Mouse (Mus musculus) CH12.LX (cell line): ENCODE results near the gene Acmsd. TPM values are rescaled to one million over a fixed set of nuclear protein-coding genes. Genes with fewer than 3 reads are reported as not detected.
A peak's percentile ranks its signal among the peaks of the same experiment; 100 is the strongest.

ENCODE experiments used
- DNase-seq: peaks from one replicate; pipeline ENCODE4 v3.0.0-alpha.2; 2013; ENCODE audit errors: extremely low read depth
- H3K27ac ChIP-seq: 2 replicates; pipeline ENCODE4 v1.5.1; 2012; ENCODE audit warnings: low read depth, mild to moderate bottlenecking, control low read depth, moderate library complexity; ENCODE audit not compliant: insufficient read depth
- H3K27me3 ChIP-seq: replicated peaks from 2 replicates; pipeline ENCODE3; 2012; ENCODE audit warnings: inconsistent platforms
- H3K36me3 ChIP-seq, 2 experiments: replicated peaks in 1 of 2; 2 replicates each; pipeline versions ENCODE3 to v1.6.1; 2012; ENCODE audit warnings: inconsistent platforms in 1 of 2, low read length in 1 of 2, mild to moderate bottlenecking in 1 of 2, mixed read lengths in 1 of 2, moderate library complexity in 1 of 2; ENCODE audit not compliant: control insufficient read depth in 1 of 2, insufficient read depth in 1 of 2
- H3K4me1 ChIP-seq, 2 experiments: 2 replicates each; pipeline ENCODE4 v1.6.1; 2012; ENCODE audit warnings: inconsistent platforms in 1 of 2, moderate library complexity in 1 of 2; ENCODE audit not compliant: insufficient read depth in 2 of 2, control insufficient read depth in 1 of 2
- H3K4me2 ChIP-seq: 2 replicates; pipeline ENCODE4 v1.6.1; 2012; ENCODE audit warnings: low read depth, mild to moderate bottlenecking, control low read depth; ENCODE audit not compliant: poor library complexity, insufficient read depth, severe bottlenecking
- H3K4me3 ChIP-seq, 3 experiments: fragments of 150-350 bp in 1 of 3; sonication (generic) in 1 of 3; replicated peaks in 1 of 3; 2 replicates each; pipeline versions ENCODE3 to v1.5.1; 2011 to 2012; ENCODE audit warnings: low read depth in 2 of 3, low read length in 2 of 3, mild to moderate bottlenecking in 2 of 3, moderate library complexity in 2 of 3, control low read depth in 1 of 3, improper control_type of control experiment in 1 of 3, inconsistent platforms in 1 of 3, mixed read lengths in 1 of 3; ENCODE audit not compliant: poor library complexity in 1 of 3
- H3K79me2 ChIP-seq: replicated peaks from 2 replicates; pipeline ENCODE4 v1.6.1; 2012; ENCODE audit warnings: mild to moderate bottlenecking, moderate library complexity; ENCODE audit not compliant: control insufficient read depth, poor library complexity, insufficient read depth, severe bottlenecking; ENCODE audit errors: extremely low read depth
- H3K9ac ChIP-seq: 2 replicates; pipeline ENCODE4 v1.6.1; 2012; ENCODE audit warnings: low read depth, mild to moderate bottlenecking, control low read depth, moderate library complexity; ENCODE audit not compliant: insufficient read depth
- H3K9me3 ChIP-seq: replicated peaks from 2 replicates; pipeline ENCODE3; 2012; ENCODE audit warnings: low read length, inconsistent platforms, mixed read lengths
- EP300 ChIP-seq: IDR thresholded peaks from 2 replicates; pipeline ENCODE4 v1.6.1; 2011; ENCODE audit warnings: low read length, improper control_type of control experiment
- ETS1 ChIP-seq: conservative IDR thresholded peaks from 2 replicates; pipeline ENCODE4 v1.6.1; 2012; ENCODE audit warnings: low read depth, mild to moderate bottlenecking, inconsistent platforms, low read length, improper control_type of control experiment, moderate library complexity
- GABPA ChIP-seq: IDR thresholded peaks from 2 replicates; pipeline ENCODE4 v1.6.1; 2012; ENCODE audit warnings: low read depth, low read length, improper control_type of control experiment, inconsistent platforms; ENCODE audit not compliant: insufficient replicate concordance
- IRF4 ChIP-seq: IDR thresholded peaks from 2 replicates; pipeline ENCODE4 v1.6.1; 2014; ENCODE audit warnings: low read depth, mild to moderate bottlenecking, inconsistent platforms, low read length, improper control_type of control experiment
- JUN ChIP-seq: IDR thresholded peaks from 2 replicates; pipeline ENCODE4 v1.6.1; 2011; ENCODE audit warnings: low read depth, mild to moderate bottlenecking, low read length, improper control_type of control experiment, moderate library complexity; ENCODE audit not compliant: insufficient read depth
- JUND ChIP-seq: conservative IDR thresholded peaks from 2 replicates; pipeline ENCODE4 v1.6.1; 2011; ENCODE audit warnings: low read depth, low read length, improper control_type of control experiment
- KAT2A ChIP-seq: IDR thresholded peaks from 2 replicates; pipeline ENCODE4 v1.6.1; 2012; ENCODE audit warnings: low read length, improper control_type of control experiment, inconsistent platforms; ENCODE audit not compliant: insufficient replicate concordance
- MAZ ChIP-seq: IDR thresholded peaks from 2 replicates; pipeline ENCODE4 v1.6.1; 2012; ENCODE audit warnings: low read depth, mild to moderate bottlenecking, inconsistent platforms, low read length, improper control_type of control experiment, moderate library complexity
- PAX5 ChIP-seq: IDR thresholded peaks from 2 replicates; pipeline ENCODE4 v1.6.1; 2012; ENCODE audit warnings: low read length, inconsistent platforms, mixed read lengths
- RAD21 ChIP-seq: IDR thresholded peaks from 2 replicates; pipeline ENCODE4 v1.6.1; 2011; ENCODE audit warnings: low read depth, mild to moderate bottlenecking, low read length, improper control_type of control experiment, moderate library complexity
- RCOR1 ChIP-seq: conservative IDR thresholded peaks from 2 replicates; pipeline ENCODE4 v1.6.1; 2012; ENCODE audit warnings: low read depth, mild to moderate bottlenecking, inconsistent platforms, low read length, improper control_type of control experiment
- SIN3A ChIP-seq: IDR thresholded peaks from 2 replicates; pipeline ENCODE4 v1.6.1; 2012; ENCODE audit warnings: low read length, improper control_type of control experiment, inconsistent platforms
- TCF12 ChIP-seq: IDR thresholded peaks from 2 replicates; pipeline ENCODE4 v1.6.1; 2014; ENCODE audit warnings: low read depth, mild to moderate bottlenecking, inconsistent platforms, low read length, improper control_type of control experiment
- UBTF ChIP-seq: IDR thresholded peaks from 2 replicates; pipeline ENCODE4 v1.6.1; 2012; ENCODE audit warnings: low read depth, mild to moderate bottlenecking, inconsistent platforms, low read length, improper control_type of control experiment, moderate library complexity
- USF1 ChIP-seq: IDR thresholded peaks from 2 replicates; pipeline ENCODE4 v1.6.1; 2014; ENCODE audit warnings: low read depth, mild to moderate bottlenecking, inconsistent platforms, low read length, improper control_type of control experiment
- USF2 ChIP-seq: conservative IDR thresholded peaks from 2 replicates; pipeline ENCODE4 v1.6.1; 2011; ENCODE audit warnings: low read depth, low read length, improper control_type of control experiment
- ZKSCAN1 ChIP-seq: IDR thresholded peaks from 2 replicates; pipeline ENCODE4 v1.6.1; 2012; ENCODE audit warnings: low read depth, inconsistent platforms, low read length, improper control_type of control experiment, borderline replicate concordance
- ZMIZ1 ChIP-seq: IDR thresholded peaks from 2 replicates; pipeline ENCODE4 v1.6.1; 2012; ENCODE audit warnings: low read depth, mild to moderate bottlenecking, inconsistent platforms, low read length, improper control_type of control experiment
- ZNF384 ChIP-seq: IDR thresholded peaks from 2 replicates; pipeline ENCODE4 v1.6.1; 2012; ENCODE audit warnings: low read depth, low read length, improper control_type of control experiment, inconsistent platforms
- dilution Hi-C: fragments of 300-500 bp; cut with MboI; formaldehyde crosslinking; loops from 2 replicates; pipeline ENCODE4 v1.14.3; 2020; ENCODE audit warnings: low sequenced_read_pairs; ENCODE audit not compliant: extremely low pct_unique_long_range_greater_than_20kb, extremely low pct_ligation_motif_present
- in situ Hi-C: fragments of 300-500 bp; cut with MboI; formaldehyde crosslinking; loops from 3 replicates; pipeline ENCODE4 v1.14.3; 2019; ENCODE audit warnings: low sequenced_read_pairs, low pct_ligation_motif_present, low pct_unique_long_range_greater_than_20kb, mixed read lengths
- polyA plus RNA-seq: library from polyadenylated mRNA; unstranded; fragments of >175 nt; gene quantifications from 2 replicates; pipeline ENCODE4 v1.2.1, GENCODE M21; 2012; ENCODE audit warnings: low read depth; ENCODE audit not compliant: insufficient read length
- total RNA-seq, 2 experiments: library from RNA; depleted of rRNA; stranded (reverse); fragments of 300-350 nt in 1 of 2; fragments of >200 nt in 1 of 2; gene quantifications; 2 replicates each; pipeline ENCODE4 v1.2.3; 2012 to 2014

Acmsd gene
- total and polyA plus RNA-seq, 3 experiments = not detected

DNA sequence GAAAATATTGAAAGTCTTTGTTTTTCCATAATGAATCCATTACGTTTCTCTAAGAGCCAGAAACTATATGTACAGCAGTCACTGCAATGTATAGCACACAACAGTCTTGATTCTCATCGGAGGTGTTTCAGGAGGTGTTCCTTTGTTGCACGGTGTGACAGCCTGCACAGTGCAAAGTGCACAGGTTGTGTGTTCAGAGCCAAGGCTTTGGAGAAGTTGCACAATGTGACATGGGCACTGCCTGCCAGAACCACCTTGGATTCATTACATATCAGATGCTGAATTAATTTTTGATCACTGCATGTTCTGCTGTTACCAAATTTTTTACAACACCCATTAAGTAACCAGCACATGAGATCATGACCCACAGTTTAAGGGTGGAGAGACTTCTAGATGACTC is 3.2 kb downstream of the Acmsd start:
- H3K27ac ChIP-seq = no peak overlapping the region
- H3K4me1 ChIP-seq = peaks cover 0 to 11% of the 10 kb centered on the region in 2 experiments; a peak in 2 of 4 replicates
- peaks cover 3% of the 10 kb centered on the region for H3K9me3 ChIP-seq
- no peaks in the 10 kb centered on the region for H3K36me3 ChIP-seq
- DNase-seq = no peak
- H3K9ac ChIP-seq = no peak overlapping the region
- H3K4me3 ChIP-seq = no peak overlapping the region
- no peaks in the 10 kb centered on the region for H3K79me2 ChIP-seq
- H3K27me3 ChIP-seq = no peaks in the 10 kb centered on the region
- dilution Hi-C loops (no loop called here), in situ Hi-C loops (no loop called here)
- no peak overlapping the region; the same call in 1 of the 2 replicates for H3K4me2 ChIP-seq
- no peak for TF ChIP-seq TCF12
- TF ChIP-seq JUN = no peak
- no peak for TF ChIP-seq USF1
- no peak for TF ChIP-seq UBTF

DNA sequence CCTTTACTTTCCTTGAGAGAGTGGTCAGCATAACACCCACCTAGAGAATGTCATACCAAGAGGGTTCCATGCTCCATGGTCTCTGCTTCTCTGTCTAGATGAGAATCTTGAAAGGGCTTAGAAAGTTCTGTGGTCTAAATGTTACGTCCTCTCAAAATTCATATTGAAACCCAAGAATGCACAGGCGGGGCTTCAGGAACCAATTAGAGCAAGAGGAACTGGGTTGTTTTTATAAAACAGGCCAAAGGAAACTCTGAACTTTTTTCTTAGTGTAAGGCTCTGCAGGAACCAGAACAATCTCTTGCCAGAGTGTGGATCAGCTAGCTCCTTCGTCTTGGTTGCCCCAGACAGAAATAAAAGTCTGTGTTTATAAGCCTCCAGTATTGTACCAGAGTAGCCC is 3.6 kb downstream of the Acmsd start:
- H3K36me3 ChIP-seq = no peaks in the 10 kb centered on the region
- dilution Hi-C loops (no loop called here), in situ Hi-C loops (no loop called here)
- H3K4me2 ChIP-seq = peak overlapping the region; percentile 50; the same call in 1 of the 2 replicates
- H3K27me3 ChIP-seq = no peaks in the 10 kb centered on the region
- TF ChIP-seq USF1 (no peak), JUND (0 out of 2 replicates have a peak, but pooled peaks have one; percentile 16), GABPA (no peak), ZNF384 (peak; percentile 23; the same call in 1 of the 2 replicates), RAD21 (no peak), EP300 (no peak)
- DNase-seq = peak; percentile 41
- no peak overlapping the region for H3K27ac ChIP-seq
- no peak overlapping the region for H3K9ac ChIP-seq
- no peaks in the 10 kb centered on the region for H3K79me2 ChIP-seq
- H3K4me3 ChIP-seq = no peak overlapping the region
- H3K4me1 ChIP-seq = peaks cover 0 to 11% of the 10 kb centered on the region in 2 experiments; a peak in 2 of 4 replicates
- H3K9me3 ChIP-seq = peaks cover 3% of the 10 kb centered on the region

DNA sequence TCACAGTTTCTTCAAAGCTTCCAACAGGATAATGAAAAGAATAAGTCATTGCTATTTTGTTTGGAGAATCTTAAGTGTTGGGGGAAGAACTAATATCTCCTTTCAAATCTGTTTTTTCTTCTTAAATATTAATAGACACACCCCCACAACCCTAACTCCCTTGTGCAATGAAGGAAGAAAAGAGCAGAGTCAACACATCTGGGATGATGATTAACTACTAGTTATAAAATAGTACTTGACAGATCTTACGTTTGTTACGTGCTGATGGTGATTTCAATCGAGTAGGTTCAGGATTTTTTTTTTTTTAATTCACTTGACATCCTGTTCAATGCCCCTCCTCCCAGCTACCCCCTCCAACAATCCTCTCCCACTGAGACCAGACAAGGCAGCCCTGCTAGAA is 6.1 kb downstream of the Acmsd start:
- Histone ChIP-seq H3K9me3 (no peaks in the 10 kb centered on the region), H3K4me2 (no peak overlapping the region), H3K9ac (no peak overlapping the region), H3K4me3 (no peak overlapping the region), H3K27ac (no peak overlapping the region), H3K27me3 (peaks cover 1% of the 10 kb centered on the region), H3K36me3 (no peaks in the 10 kb centered on the region), H3K79me2 (no peaks in the 10 kb centered on the region), H3K4me1 (peaks cover 0 to 11% of the 10 kb centered on the region in 2 experiments; a peak in 2 of 4 replicates)
- no peak for TF ChIP-seq EP300
- TF ChIP-seq MAZ = no peak
- TF ChIP-seq SIN3A = no peak
- no peak for TF ChIP-seq ZKSCAN1
- TF ChIP-seq KAT2A = no peak
- TF ChIP-seq USF2 = no peak
- TF ChIP-seq RCOR1 = no peak
- no peak for TF ChIP-seq ZMIZ1
- TF ChIP-seq JUND = no peak
- no peak for TF ChIP-seq UBTF
- no peak for TF ChIP-seq IRF4
- no peak for TF ChIP-seq ETS1
- no peak for TF ChIP-seq ZNF384
- TF ChIP-seq PAX5 = no peak
- no peak for TF ChIP-seq JUN
- DNase-seq = no peak
- dilution Hi-C loops = no loop called here
- in situ Hi-C loops = no loop called here
